Mouse (Mus musculus): ENCODE data around the gene Itga6. TPM values are rescaled to one million over a fixed set of nuclear protein-coding genes. Genes with fewer than 3 reads are reported as not detected.

Itga6 gene
- polyA plus RNA-seq, 1 experiment from 2014 or later = 22.3 TPM

DNA sequence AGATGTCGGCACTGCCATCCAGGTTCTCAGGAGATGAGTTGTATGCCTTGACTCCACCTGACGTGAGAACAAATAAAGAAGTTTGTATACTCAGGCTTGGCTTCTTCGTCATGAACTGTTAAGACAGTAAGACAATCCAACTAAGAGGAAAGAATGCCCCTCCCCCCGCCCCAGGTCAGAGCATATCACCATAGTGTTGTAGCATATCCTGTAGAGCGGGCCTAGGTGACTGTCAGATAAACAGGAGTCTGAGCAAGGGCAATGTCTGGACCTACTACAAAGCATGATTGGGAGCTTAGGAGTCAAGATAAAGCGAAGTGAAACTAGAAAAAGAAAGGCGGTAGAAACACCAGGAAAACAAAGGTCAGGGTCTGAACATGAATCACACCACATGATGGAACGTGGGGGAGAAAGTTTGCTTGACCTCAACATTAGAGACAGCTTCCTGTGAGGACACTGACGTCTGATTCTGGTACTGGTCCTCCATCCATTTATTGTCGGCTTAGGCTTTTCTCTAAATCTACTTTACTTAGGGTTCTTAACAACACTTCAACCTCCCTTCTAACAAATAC, 64.0 kb downstream of the Itga6 start:
- Histone ChIP-seq H3K4me1 (replicated peaks; ENCODE audit: control insufficient read depth, insufficient read depth, low read length) (peaks cover 31% of the 10 kb centered on the region), H3K9me3 (ENCODE audit: control insufficient read depth, low read length) (no peaks in the 10 kb centered on the region), H3K27ac (ENCODE audit: low read depth, low read length) (no peak overlapping the region), H3K36me3 (ENCODE audit: control insufficient read depth, insufficient read depth, low read length) (no peaks in the 10 kb centered on the region), H3K9ac (ENCODE audit: low read depth, low read length) (no peak overlapping the region), H3K4me3 (ENCODE audit: low read depth, low read length) (no peak overlapping the region), H3K4me2 (peak overlapping the region; percentile 41), H3K27me3 (replicated peaks; ENCODE audit: control insufficient read depth, insufficient read depth, low read length) (peaks cover 2% of the 10 kb centered on the region; the same call in 1 of the 2 replicates)
- WGBS = 46% methylated on average over 10 of the region's 10 CpGs
- peak; percentile 71 for ATAC-seq (replicated peaks; ENCODE audit: low FRiP score)
- DNase-seq (ENCODE audit: low spot score) = no peak

DNA sequence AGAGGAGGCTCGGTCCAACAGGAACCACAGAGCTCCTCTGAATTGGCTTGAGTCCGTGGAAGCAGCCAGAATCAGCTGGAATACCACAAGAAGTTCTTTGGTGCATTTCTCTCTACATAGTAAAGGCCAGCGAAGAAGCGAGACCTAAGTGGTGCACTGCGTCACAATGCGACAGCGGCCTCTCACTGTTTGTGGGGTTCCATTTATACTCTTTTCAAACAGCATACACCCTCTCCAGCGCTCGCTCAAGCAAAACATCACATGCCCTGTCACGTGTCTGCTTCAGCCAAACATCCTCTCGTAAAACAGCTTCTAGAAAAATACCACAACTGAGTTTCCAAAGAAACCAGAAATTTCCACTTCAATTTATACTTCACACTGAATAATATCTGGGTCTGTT, 64.6 kb downstream of the Itga6 start:
- H3K4me1 ChIP-seq (replicated peaks; ENCODE audit: control insufficient read depth, insufficient read depth, low read length) = peaks cover 37% of the 10 kb centered on the region
- 89% methylated on average over 11 of the region's 11 CpGs for WGBS
- no peaks in the 10 kb centered on the region for H3K9me3 ChIP-seq (ENCODE audit: control insufficient read depth, low read length)

DNA sequence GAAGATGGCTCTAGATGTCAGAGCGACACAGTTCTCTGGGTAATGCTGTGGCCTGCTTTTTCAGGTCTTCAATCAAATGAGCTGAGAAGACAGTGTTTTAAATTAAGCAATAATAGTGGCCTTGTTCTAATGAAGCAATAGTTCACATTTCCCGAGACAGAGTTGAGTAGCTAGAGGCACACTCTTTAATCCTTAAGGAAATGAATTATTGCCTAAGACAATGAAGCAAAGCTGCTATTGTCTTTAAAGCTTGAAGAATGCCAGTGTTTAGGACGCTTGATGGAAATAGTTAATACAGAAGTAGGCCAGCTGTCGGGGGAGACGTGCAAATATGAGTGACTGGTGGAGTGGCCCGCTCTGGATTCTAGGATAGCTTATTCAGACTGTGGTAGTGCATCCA, 65.5 kb downstream of the Itga6 start:
- Histone ChIP-seq H3K27ac (ENCODE audit: low read depth, low read length) (no peak overlapping the region), H3K9me3 (ENCODE audit: control insufficient read depth, low read length) (no peaks in the 10 kb centered on the region), H3K4me1 (replicated peaks; ENCODE audit: control insufficient read depth, insufficient read depth, low read length) (peaks cover 40% of the 10 kb centered on the region), H3K36me3 (ENCODE audit: control insufficient read depth, insufficient read depth, low read length) (no peaks in the 10 kb centered on the region), H3K9ac (ENCODE audit: low read depth, low read length) (no peak overlapping the region), H3K27me3 (replicated peaks; ENCODE audit: control insufficient read depth, insufficient read depth, low read length) (no peaks in the 10 kb centered on the region; the same call in 1 of the 2 replicates), H3K4me2 (no peak overlapping the region), H3K4me3 (ENCODE audit: low read depth, low read length) (no peak overlapping the region)
- DNase-seq (ENCODE audit: low spot score) (no peak), ATAC-seq (replicated peaks; ENCODE audit: low FRiP score) (no peak)
- WGBS = 77% methylated on average over 6 of the region's 6 CpGs

More for the DNA sequence above, 64.6 kb downstream of the Itga6 start:
- Histone ChIP-seq H3K4me2 (no peak overlapping the region), H3K27me3 (replicated peaks; ENCODE audit: control insufficient read depth, insufficient read depth, low read length) (peaks cover 1% of the 10 kb centered on the region; the same call in 1 of the 2 replicates), H3K36me3 (ENCODE audit: control insufficient read depth, insufficient read depth, low read length) (no peaks in the 10 kb centered on the region), H3K27ac (ENCODE audit: low read depth, low read length) (no peak overlapping the region), H3K9ac (ENCODE audit: low read depth, low read length) (no peak overlapping the region), H3K4me3 (ENCODE audit: low read depth, low read length) (no peak overlapping the region)
- ATAC-seq (replicated peaks; ENCODE audit: low FRiP score) (no peak), DNase-seq (ENCODE audit: low spot score) (no peak)

DNA sequence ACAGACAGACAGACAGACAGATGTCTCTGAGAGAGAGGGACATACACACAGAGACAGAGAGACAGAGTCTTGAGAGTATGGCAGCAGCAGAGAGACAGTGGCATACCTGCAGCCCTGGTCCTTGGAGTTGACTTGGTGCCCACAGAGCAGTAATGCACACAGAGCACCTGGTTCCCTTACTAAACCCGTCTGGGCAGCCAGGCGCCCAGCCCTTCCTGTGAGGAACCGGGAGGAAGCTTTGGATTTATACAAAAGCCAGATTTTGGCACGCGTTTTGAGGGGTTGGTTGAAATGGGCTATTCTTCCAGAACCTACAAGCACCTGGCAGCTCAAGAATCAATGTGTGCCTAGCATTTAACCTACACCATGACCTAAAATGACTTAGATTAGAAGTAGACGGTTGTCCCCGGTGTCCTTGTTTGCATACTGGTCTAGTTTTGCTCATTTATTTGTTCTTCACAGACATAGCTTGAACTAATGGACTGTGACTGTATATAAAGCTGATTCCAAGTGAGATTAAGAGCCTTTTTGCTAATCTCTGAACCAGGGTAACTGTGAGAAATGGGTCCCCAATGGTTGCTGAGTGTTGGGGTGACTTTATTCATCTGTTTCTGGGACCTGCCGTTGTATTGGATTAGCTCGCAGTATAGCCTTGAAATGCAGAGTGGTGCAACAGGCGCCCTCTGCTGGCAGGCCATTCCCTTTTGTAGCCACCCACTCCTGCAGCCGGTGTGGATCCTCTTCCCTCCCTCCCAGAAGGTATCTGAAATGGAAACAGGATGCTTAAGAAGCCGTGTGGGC, 67.0 kb downstream of the Itga6 start:
- Histone ChIP-seq H3K4me2 (no peak overlapping the region), H3K36me3 (ENCODE audit: control insufficient read depth, insufficient read depth, low read length) (no peaks in the 10 kb centered on the region), H3K9ac (ENCODE audit: low read depth, low read length) (no peak overlapping the region), H3K4me1 (replicated peaks; ENCODE audit: control insufficient read depth, insufficient read depth, low read length) (peaks cover 41% of the 10 kb centered on the region), H3K27me3 (replicated peaks; ENCODE audit: control insufficient read depth, insufficient read depth, low read length) (no peaks in the 10 kb centered on the region; the same call in 1 of the 2 replicates), H3K27ac (ENCODE audit: low read depth, low read length) (no peak overlapping the region), H3K9me3 (ENCODE audit: control insufficient read depth, low read length) (no peaks in the 10 kb centered on the region), H3K4me3 (ENCODE audit: low read depth, low read length) (no peak overlapping the region)
- ATAC-seq (replicated peaks; ENCODE audit: low FRiP score) (no peak), DNase-seq (ENCODE audit: low spot score) (peak; percentile 71)
- WGBS = 41% methylated on average over 12 of the region's 12 CpGs

DNA sequence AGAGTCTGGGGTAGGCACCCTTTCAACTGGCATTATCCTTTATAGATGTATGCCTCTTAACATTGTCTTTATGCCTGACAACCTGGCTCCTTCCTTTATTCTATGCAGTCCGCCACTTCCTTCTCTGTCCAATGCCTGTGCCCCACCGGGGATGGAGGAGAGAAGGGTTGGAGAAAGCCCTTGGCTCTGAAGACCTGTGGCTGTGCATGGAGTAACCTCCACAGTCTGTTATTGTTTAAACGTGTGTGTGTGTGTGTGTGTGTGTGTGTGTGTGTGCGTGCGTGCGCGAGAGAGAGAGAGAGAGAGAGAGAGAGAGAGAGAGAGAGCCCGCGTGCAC, 67.6 kb downstream of the Itga6 start:
- no peaks in the 10 kb centered on the region; the same call in 1 of the 2 replicates for H3K27me3 ChIP-seq (replicated peaks; ENCODE audit: control insufficient read depth, insufficient read depth, low read length)
- H3K4me2 ChIP-seq = no peak overlapping the region
- no peak for DNase-seq (ENCODE audit: low spot score)
- H3K27ac ChIP-seq (ENCODE audit: low read depth, low read length) = no peak overlapping the region
- H3K4me3 ChIP-seq (ENCODE audit: low read depth, low read length) = no peak overlapping the region
- peaks cover 38% of the 10 kb centered on the region for H3K4me1 ChIP-seq (replicated peaks; ENCODE audit: control insufficient read depth, insufficient read depth, low read length)
- no peak overlapping the region for H3K9ac ChIP-seq (ENCODE audit: low read depth, low read length)
- no peak for ATAC-seq (replicated peaks; ENCODE audit: low FRiP score)
- no peaks in the 10 kb centered on the region for H3K9me3 ChIP-seq (ENCODE audit: control insufficient read depth, low read length)
- WGBS = 77% methylated on average over 9 of the region's 9 CpGs
- no peaks in the 10 kb centered on the region for H3K36me3 ChIP-seq (ENCODE audit: control insufficient read depth, insufficient read depth, low read length)

DNA sequence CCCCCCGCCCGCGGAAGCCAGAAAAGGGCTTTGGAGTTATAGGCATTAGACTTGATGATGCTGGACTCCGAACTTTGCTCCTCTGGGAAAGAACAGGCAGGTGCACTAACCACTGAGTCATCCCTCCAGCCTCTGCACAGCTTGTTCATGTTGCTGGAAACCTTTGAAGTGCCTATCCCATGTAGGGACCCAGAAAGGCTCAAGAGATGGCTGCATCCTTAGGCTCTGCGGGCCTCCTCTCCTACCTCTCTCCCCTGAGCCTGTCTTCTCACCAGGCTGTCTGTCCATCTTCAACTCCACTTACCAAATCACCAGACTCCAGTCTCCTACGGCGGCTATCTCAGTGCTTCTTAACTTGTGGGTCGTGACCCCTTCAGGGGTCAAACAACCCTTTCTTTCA, 68.0 kb downstream of the Itga6 start:
- ATAC-seq (replicated peaks; ENCODE audit: low FRiP score) = no peak
- peaks cover 38% of the 10 kb centered on the region for H3K4me1 ChIP-seq (replicated peaks; ENCODE audit: control insufficient read depth, insufficient read depth, low read length)

DNA sequence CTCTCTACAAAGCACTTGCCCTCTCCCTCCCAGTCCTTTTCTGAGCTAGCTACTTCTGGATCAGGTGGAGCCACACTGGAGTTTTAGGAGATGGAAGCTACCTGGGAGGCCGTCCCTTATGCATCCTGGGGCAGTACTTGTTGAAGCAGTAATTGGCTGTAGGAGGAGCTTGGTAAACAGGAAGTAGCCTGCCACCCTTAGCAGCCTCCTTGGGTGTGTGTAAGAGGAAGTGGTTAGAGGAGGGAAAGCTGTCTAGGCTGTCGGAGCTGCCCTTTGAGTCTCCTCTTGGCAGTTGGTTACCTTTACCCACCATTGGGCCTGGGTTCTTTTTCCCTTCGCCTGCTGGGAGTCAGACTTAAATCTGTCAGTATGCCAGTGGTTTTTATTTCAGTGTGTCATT, 68.6 kb downstream of the Itga6 start:
- 19% methylated on average over 3 of the region's 3 CpGs for WGBS
- peak overlapping the region; percentile 45; the same call in 1 of the 2 replicates for H3K27ac ChIP-seq (ENCODE audit: low read depth, low read length)
- H3K4me2 ChIP-seq = peak overlapping the region; percentile 33; the same call in 1 of the 2 replicates
- H3K27me3 ChIP-seq (replicated peaks; ENCODE audit: control insufficient read depth, insufficient read depth, low read length) = no peaks in the 10 kb centered on the region; the same call in 1 of the 2 replicates
- ATAC-seq (replicated peaks; ENCODE audit: low FRiP score) (peak; percentile 78), DNase-seq (ENCODE audit: low spot score) (peak; percentile 58)
- H3K4me3 ChIP-seq (ENCODE audit: low read depth, low read length) = no peak overlapping the region
- H3K4me1 ChIP-seq (replicated peaks; ENCODE audit: control insufficient read depth, insufficient read depth, low read length) = peaks cover 32% of the 10 kb centered on the region
- no peaks in the 10 kb centered on the region for H3K36me3 ChIP-seq (ENCODE audit: control insufficient read depth, insufficient read depth, low read length)
- no peak overlapping the region for H3K9ac ChIP-seq (ENCODE audit: low read depth, low read length)
- no peaks in the 10 kb centered on the region for H3K9me3 ChIP-seq (ENCODE audit: control insufficient read depth, low read length)

More for the DNA sequence above, 68.0 kb downstream of the Itga6 start:
- H3K4me2 ChIP-seq = no peak overlapping the region
- no peaks in the 10 kb centered on the region; the same call in 1 of the 2 replicates for H3K27me3 ChIP-seq (replicated peaks; ENCODE audit: control insufficient read depth, insufficient read depth, low read length)
- no peak overlapping the region for H3K4me3 ChIP-seq (ENCODE audit: low read depth, low read length)
- H3K36me3 ChIP-seq (ENCODE audit: control insufficient read depth, insufficient read depth, low read length) = no peaks in the 10 kb centered on the region
- no peaks in the 10 kb centered on the region for H3K9me3 ChIP-seq (ENCODE audit: control insufficient read depth, low read length)
- no peak overlapping the region for H3K27ac ChIP-seq (ENCODE audit: low read depth, low read length)
- H3K9ac ChIP-seq (ENCODE audit: low read depth, low read length) = no peak overlapping the region
- no peak for DNase-seq (ENCODE audit: low spot score)
- WGBS = 54% methylated on average over 7 of the region's 8 CpGs

DNA sequence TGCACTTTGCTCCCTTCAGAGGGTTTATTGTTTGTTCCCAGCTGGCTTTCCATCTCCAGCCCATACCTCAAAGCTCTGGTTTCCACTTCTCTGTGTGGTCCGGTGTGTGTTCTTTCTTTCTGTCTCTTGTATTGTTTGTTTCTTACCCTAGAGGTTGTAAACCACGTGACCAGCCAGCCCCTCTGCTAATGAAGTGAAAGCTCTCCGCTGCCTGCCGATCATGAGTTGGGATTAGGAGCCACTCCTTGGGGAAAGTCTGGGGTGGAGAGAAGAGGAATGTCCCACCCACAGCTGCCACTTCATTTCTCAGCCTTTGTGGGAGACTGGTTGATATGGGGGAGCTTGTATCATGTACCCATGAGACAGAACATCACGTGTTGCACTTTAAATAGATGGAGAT, 69.9 kb downstream of the Itga6 start:
- H3K9me3 ChIP-seq (ENCODE audit: control insufficient read depth, low read length) = no peaks in the 10 kb centered on the region

More for the DNA sequence above, 69.9 kb downstream of the Itga6 start:
- H3K27ac ChIP-seq (ENCODE audit: low read depth, low read length) = no peak overlapping the region
- H3K4me3 ChIP-seq (ENCODE audit: low read depth, low read length) = no peak overlapping the region
- no peak for DNase-seq (ENCODE audit: low spot score)
- no peaks in the 10 kb centered on the region for H3K36me3 ChIP-seq (ENCODE audit: control insufficient read depth, insufficient read depth, low read length)
- H3K27me3 ChIP-seq (replicated peaks; ENCODE audit: control insufficient read depth, insufficient read depth, low read length) = no peaks in the 10 kb centered on the region; the same call in 1 of the 2 replicates
- ATAC-seq (replicated peaks; ENCODE audit: low FRiP score) = no peak
- H3K4me1 ChIP-seq (replicated peaks; ENCODE audit: control insufficient read depth, insufficient read depth, low read length) = peaks cover 26% of the 10 kb centered on the region
- 37% methylated on average over 5 of the region's 5 CpGs for WGBS
- no peak overlapping the region for H3K9ac ChIP-seq (ENCODE audit: low read depth, low read length)
- 0 out of 2 replicates have a peak overlapping the region, but pooled peaks have one; percentile 7 for H3K4me2 ChIP-seq

Measured in liver, embryonic 11.5 days (tissue).